Mouse (Mus musculus): ENCODE measurements around the gene Nckap5.

Nckap5 gene

DNA sequence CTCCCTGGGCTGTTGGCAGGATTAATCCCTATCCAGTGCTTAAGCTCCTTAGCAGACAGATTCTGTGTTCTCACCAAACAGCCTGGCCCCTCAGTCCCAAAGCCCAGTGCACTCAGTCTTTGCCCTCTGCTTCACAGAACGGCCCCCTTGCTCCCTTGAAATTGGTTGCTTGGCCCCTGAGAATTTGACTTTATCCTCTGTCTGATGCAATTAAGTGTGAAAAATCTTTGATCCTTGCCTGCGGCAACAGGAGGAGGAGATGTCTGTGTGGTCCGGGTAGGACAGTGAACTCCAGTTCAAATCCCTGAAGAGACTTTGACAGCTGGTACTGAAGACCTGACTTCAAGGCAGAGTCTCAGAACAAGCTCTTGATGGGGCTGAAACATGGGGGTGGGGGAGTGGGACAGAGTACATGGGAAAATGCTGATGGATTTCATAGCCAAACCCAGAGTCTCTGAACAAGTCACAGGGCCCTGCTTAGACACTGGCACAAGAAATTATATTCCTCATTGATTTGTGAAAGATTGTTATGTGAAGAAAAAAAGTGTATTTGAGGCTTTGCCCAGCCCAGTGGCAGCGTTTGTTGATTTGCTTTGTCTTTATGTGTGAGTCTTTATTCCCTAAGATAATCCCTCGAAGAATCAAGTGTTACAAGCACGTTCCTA, 65.0 kb downstream of the Nckap5 start:
- no peak for ATAC-seq (ENCODE audit: low TSS enrichment)

GRCm38 (mm10) chr1:126764201-126764600, 66.4 kb downstream of the Nckap5 start:
- no peak for ATAC-seq (ENCODE audit: low TSS enrichment)

- ATAC-seq (ENCODE audit: low TSS enrichment): no peak
Measured at GRCm38 (mm10) chr1:126763192-126763591, 67.4 kb downstream of the Nckap5 start.

DNA sequence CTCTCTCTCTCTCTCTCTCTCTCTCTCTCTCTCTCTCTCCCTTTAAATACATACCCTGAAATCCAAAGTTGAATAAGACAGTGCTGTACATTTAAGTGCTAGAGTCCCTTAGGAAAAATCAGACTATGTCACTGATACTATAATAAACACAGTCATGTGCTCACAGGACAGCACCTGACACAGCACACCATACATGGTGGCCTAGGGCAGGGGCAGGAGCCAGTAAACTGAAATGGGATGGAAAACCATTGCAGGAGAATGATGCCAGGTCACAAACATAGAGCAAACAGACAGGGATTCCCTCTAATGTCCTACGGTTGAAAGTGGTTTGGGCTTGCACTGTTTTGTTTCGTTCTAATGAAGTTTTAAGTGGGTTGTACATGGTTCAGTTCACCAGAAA, 70.2 kb downstream of the Nckap5 start:
- ATAC-seq (ENCODE audit: low TSS enrichment): no peak

DNA sequence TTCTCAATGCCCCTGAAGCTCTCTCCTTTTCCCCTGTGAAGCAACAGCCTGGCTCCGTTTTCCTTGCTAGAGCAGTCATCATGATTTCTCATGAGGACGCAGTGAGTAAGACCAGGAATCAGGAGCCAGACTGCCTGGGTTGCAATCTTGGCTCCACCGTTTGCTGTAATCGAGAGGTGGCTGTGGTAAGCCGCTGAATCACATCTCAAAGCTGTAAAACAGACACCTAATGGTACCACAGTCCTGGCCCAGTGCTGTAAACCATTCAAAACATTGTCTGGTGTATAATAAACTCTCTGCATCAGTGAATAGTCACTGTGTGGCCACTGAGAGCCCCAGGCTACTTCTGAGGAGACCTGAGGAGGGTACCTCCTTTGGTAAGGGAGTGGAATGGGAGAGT, 74.9 kb downstream of the Nckap5 start:
- ATAC-seq (ENCODE audit: low TSS enrichment): no peak

GRCm38 (mm10) chr1:126753611-126754010, 77.0 kb downstream of the Nckap5 start:
- no peak for ATAC-seq (ENCODE audit: low TSS enrichment)

GRCm38 (mm10) chr1:126752247-126753037, 78.2 kb downstream of the Nckap5 start:
- no peak for ATAC-seq (ENCODE audit: low TSS enrichment)

GRCm38 (mm10) chr1:126751137-126751536, 79.5 kb downstream of the Nckap5 start:
- no peak for ATAC-seq (ENCODE audit: low TSS enrichment)

DNA sequence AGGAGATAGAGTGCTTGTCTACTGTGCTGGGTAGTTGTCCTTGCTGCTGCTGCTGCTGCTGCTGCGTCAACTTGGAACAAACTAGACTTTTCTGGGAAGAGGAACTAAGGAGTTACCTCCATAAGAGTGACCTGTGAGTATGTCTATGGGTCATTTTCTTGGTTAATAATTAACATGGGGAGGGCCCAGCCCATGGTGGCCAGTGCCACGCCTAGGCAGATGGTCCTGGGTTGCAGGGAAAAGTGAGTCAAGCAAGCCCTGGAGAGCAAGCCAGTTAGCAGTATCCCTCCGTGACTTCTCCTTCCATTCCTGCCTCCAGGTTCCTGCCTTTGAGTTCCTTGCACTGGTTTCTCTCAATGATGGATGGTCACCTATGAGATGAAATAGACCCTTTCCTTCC, 80.4 kb downstream of the Nckap5 start:
- no peak for ATAC-seq (ENCODE audit: low TSS enrichment)

- no peak for ATAC-seq (ENCODE audit: low TSS enrichment)
Measured at GRCm38 (mm10) chr1:126747914-126748313, 82.7 kb downstream of the Nckap5 start.

- no peak for ATAC-seq (ENCODE audit: low TSS enrichment)
Measured at GRCm38 (mm10) chr1:126745482-126746136, 85.0 kb downstream of the Nckap5 start.

DNA sequence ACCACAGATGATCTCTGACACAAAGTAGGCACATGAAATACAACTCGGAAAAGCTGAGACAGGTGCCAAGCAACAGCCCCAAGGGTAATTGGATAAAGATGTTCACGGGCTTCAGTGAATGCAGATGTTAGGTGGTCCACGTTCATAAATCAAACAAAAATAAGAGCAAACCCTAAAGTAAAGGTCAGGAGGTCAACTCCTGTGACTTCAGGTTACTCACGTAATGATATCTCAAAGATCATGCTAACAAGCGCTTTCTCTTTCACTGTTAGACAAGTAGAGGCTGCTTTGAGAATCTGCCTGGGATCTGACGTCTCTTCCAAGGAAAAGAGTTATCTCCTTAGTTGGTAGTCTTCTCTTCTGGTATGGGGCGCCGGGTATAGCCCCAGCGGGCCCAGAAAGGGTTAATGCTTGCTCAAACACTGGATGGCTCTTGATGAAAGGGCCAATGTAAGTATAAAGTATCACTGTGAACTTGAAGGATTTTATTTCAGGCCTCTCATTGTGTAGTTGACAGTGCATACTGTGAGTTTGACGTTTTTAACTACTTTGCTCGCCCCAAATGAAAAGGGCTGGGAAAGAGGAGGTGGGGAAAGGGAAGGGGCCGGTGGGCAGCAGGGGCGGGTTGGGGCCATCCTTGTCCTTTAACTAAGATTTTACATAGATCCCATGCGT, 85.8 kb downstream of the Nckap5 start:
- ATAC-seq (ENCODE audit: low TSS enrichment): no peak

DNA sequence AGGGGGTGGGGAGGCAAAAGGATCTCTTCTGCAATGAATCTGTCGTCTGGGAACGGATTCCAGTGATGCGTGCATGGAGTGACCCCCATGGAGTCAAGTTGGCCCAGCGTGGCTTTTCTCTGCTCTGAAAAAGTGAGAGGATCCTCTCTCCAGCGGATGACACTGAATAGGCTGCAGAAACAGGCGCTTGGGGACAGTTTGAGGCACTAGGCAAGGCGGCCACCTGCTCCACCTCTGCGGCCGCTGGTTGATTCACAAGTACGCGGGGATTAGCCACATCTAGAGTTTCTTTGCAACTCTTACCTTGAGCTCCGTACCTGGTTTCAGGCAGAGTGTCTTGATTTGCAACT, 92.3 kb downstream of the Nckap5 start:
- ATAC-seq (ENCODE audit: low TSS enrichment): peak; percentile 23

DNA sequence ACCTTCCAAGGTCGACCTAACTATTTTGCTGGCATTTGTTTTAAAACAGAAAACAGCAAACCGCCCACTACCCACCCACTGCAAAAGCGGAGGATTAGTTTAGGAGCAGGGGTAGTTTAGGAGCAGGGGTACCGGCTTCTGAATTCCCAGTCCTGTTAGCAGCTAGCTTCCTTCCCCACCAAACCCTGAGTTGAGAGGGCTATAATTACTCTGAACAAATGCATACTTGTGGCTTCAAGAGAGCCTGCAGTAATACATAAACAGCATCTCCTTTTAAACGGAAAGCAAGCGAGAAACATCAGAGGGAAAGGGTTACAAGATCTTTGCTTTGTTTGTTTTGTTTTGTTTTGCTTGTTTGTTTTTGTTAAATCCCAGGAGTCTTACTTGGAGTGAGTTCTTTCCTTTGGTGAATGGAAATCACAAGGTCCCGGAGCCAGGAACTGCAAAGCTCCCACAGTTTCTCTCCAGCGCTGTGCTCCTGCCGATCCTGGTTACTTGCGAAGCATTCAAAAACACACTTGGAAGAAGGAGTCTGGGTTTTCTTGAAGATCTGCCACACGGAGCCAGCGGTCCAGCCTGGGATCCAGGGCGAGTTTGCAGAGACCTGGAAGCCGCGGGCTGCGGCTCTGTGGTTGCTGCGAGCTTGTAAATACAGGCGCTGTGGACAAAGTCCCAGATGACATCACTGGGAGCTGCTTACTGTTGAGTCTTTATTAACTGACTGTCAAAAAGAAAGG, 92.9 kb downstream of the Nckap5 start:
- peak; percentile 93 for ATAC-seq (ENCODE audit: low TSS enrichment)

DNA sequence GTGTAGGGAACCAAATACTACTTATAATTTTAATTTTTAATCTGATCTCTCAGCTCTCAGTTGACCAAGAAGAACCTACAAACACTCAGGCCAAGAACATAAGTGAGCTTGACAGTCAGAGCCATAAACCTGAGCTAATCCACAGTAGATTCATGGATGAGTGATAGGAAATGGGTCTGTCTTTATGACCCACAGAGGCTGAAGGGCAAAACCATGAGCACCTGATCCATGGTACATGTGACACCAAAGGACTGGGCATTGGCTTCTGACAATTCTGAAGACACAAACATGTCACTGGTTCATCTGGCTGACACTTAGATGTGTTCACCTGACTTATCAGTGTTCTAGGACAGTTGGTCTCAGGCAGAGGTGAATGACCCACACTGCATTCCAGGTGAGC, 98.9 kb downstream of the Nckap5 start:
- no peak for ATAC-seq (ENCODE audit: low TSS enrichment)

DNA sequence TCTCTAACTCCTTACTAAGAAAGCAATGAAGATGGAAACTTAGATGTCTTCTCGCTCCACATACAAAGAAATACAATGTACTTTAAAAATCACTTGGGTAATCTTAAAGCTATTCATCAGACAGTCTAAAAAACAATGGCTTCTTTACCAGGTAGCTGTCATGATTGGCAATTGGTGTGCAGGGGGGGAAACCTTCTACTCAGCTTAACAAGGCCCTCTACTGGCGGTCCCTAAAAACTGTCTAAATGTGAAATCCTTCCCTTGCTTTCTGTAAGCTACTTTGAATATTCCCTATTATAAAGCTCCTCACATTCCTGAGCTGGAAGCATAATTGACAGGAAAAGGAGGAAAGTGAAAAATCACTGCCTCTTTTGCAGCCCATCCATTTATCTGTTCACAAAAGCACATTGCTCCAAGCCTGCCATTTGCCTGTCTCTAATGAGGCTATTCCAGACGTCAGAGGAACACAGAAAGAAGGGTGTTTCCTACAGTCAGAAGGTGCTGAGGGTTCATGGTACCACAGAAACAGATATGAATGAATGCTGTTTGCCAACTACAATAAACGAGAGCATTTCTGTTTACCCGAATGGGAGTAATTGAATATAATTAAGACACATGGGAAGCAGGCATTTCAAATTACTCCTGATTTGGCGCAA, 104.1 kb downstream of the Nckap5 start:
- ATAC-seq (ENCODE audit: low TSS enrichment): 0 out of 2 replicates have a peak, but pooled peaks have one; percentile 59

DNA sequence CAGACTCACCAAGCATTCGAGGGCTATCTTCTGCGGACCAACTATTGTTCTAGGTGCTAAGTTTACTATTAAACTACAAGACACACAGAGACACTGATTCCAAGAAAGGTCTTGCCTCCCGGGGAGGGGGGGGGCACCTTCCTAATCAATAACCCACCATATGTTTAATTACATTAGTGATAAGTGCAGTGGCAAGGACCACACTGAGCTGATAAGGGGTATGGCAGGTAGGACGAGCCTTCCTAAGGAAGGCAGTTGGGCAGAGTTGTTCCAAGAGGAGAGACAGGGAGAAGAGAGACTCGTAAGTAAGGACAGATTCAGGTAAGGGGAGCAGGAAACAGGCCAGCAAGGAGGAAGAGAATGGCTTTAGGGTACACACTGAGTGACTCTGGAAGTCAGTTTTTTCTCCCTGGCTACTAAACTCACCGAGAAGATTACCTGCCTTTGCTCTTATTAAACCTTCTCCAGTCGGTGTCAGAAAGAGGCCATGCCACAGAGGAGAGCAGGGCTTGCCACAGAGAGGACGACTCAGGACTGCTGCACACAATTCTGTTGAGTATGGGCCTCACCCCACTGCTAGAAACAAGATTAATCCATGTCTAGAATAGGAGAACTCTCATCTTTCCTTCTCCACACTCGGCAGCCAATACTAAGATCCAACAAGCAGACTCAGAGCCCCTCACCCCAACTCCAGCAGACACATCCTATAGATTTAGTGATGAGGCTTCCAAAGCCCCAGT, 104.8 kb downstream of the Nckap5 start:
- ATAC-seq (ENCODE audit: low TSS enrichment): no peak

GRCm38 (mm10) chr1:126721917-126722316, 108.7 kb downstream of the Nckap5 start:
- no peak for ATAC-seq (ENCODE audit: low TSS enrichment)

- ATAC-seq (ENCODE audit: low TSS enrichment): no peak
Measured at GRCm38 (mm10) chr1:126719733-126720348, 110.8 kb downstream of the Nckap5 start.

GRCm38 (mm10) chr1:126706611-126707010, 124.0 kb downstream of the Nckap5 start:
- ATAC-seq (ENCODE audit: low TSS enrichment): no peak

Data from frontal cortex, adult (tissue).